Mouse (Mus musculus): ENCODE results near the gene Trarg1. TPM values are rescaled to one million over a fixed set of nuclear protein-coding genes. Genes with fewer than 3 reads are reported as not detected.
"Not testable (repeated sequence)": the region's sequence is repeated elsewhere in the genome, so short reads cannot be mapped to it uniquely, and the experiment has no call there.

Gene Trarg1
- polyA plus RNA-seq (2015; fragmentation: Nextera tagmentation; extraction: Ambion mirVana) = 0.65 and 1.1 TPM in 2 replicates

DNA sequence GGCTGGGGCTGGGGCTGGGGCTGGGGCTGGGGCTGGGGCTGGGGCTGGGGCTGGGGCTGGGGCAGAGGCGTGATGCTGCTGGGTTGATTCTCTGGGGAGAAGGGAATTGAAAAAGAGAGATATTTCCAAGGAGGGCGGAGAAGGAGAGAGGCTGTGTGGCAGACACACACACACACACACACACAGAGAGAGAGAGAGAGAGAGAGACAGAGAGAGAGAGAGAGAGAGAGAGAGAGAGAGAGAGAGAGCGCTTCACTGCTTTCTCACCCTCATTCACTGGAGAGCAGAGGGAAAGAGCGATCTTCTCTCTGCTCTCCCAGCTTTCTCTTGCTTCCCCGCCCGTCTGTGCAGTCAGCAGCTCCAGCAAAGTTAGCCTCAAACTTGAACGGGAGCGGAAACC, at the start of gene Trarg1:
Gene Trarg1 (plus strand): TSS at position 301 of the 400 bp plus-strand sequence.
- H3K9me3 ChIP-seq; H3K4me2 ChIP-seq; H3K4me3 ChIP-seq; H3K27ac ChIP-seq; H3K36me3 ChIP-seq; H3K9ac ChIP-seq; H3K4me1 ChIP-seq; ATAC-seq (ENCODE audit: insufficient number of reproducible peaks, low FRiP score, low TSS enrichment, low read depth): not testable (repeated sequence)
- H3K27me3 ChIP-seq = peaks cover 16% of the 10 kb centered on the region
- 47% methylated on average over 8 of the region's 8 CpGs for WGBS

GRCm38 (mm10) chr11:76630023-76630422, 49.6 kb upstream of the Trarg1 start:
- Histone ChIP-seq H3K9ac (no peak overlapping the region), H3K36me3 (no peaks in the 10 kb centered on the region), H3K27ac (no peak overlapping the region), H3K4me1 (no peaks in the 10 kb centered on the region), H3K4me2 (no peak overlapping the region), H3K4me3 (no peak overlapping the region), H3K9me3 (no peaks in the 10 kb centered on the region), H3K27me3 (no peaks in the 10 kb centered on the region)
- 42% methylated on average over 2 of the region's 2 CpGs for WGBS
- ATAC-seq (ENCODE audit: insufficient number of reproducible peaks, low FRiP score, low TSS enrichment, low read depth) = no peak

- Histone ChIP-seq H3K27ac (no peak overlapping the region), H3K9me3 (no peaks in the 10 kb centered on the region), H3K27me3 (no peaks in the 10 kb centered on the region), H3K36me3 (no peaks in the 10 kb centered on the region), H3K4me2 (no peak overlapping the region), H3K4me3 (no peak overlapping the region), H3K4me1 (no peaks in the 10 kb centered on the region), H3K9ac (no peak overlapping the region)
- no peak for ATAC-seq (ENCODE audit: insufficient number of reproducible peaks, low FRiP score, low TSS enrichment, low read depth)
- WGBS = 86% methylated on average over 5 of the region's 5 CpGs
These were observed 49.1 kb upstream of the Trarg1 start for GRCm38 (mm10) chr11:76630487-76630886.

DNA sequence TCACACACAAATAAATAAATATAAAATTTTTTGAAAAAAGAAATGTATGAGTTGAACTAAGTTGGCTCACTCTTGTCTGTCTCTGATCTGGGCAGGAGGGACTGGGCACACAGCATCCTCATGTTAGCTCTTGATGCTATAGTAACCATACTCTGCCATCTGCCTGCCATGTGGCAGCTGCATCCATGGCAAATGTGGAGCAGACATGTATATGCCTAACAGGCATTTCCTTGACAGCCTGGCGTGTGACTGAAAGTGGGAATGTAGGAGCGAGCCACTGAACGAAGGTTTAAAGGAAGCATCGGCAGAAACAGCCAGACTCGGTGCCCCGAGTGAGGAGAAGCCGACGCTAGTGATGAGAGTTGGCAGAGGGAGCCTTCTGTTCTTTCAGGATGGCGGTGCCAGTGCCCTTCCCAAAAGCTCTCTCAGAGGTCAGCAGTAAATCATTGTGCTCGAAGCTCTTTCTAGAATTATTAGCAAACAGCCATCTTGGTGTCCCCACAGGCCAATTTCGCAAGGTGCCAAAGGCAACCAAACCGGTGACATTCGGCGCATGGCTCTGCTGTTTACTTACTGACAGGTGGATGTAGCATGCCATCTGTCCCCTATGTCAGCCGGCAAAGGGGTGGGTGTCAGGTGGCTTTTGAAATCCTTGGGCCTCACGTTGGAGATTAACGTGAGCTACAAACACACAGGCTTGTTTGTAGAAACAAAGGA, 40.2 kb upstream of the Trarg1 start:
- no peak overlapping the region for H3K4me2 ChIP-seq
- H3K4me1 ChIP-seq = no peaks in the 10 kb centered on the region
- WGBS = 66% methylated on average over 17 of the region's 17 CpGs
- no peak overlapping the region for H3K9ac ChIP-seq
- ATAC-seq (ENCODE audit: insufficient number of reproducible peaks, low FRiP score, low TSS enrichment, low read depth) = no peak
- 0 out of 2 replicates have a peak, but pooled peaks cover 3% of the 10 kb centered on the region for H3K27me3 ChIP-seq
- H3K9me3 ChIP-seq = no peaks in the 10 kb centered on the region
- no peak overlapping the region for H3K27ac ChIP-seq
- no peaks in the 10 kb centered on the region for H3K36me3 ChIP-seq
- H3K4me3 ChIP-seq = no peak overlapping the region

DNA sequence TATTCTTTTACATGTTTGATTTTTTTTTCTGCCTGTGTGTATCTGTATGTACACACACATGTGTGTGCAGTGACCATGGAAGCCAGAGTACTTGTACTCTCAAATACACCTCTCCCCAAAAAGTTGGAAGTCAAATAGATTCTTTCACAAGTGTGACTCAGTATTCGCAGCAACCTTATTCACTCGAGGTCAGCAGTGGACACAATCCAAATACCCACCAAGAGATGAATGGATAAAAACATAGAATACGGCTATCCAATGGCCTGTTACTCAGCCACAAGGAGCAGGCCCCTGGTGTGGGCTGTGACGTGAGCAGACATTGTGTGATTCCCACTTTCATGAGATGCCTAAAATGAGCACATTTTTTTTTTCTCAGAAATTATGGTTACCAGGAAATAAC, 39.4 kb upstream of the Trarg1 start:
- H3K36me3 ChIP-seq = no peaks in the 10 kb centered on the region
- no peak overlapping the region for H3K9ac ChIP-seq
- H3K27ac ChIP-seq = no peak overlapping the region
- H3K4me3 ChIP-seq = no peak overlapping the region
- no peaks in the 10 kb centered on the region for H3K4me1 ChIP-seq
- H3K27me3 ChIP-seq = 0 out of 2 replicates have a peak, but pooled peaks cover 11% of the 10 kb centered on the region
- H3K4me2 ChIP-seq = no peak overlapping the region
- H3K9me3 ChIP-seq = no peaks in the 10 kb centered on the region
- WGBS = 79% methylated on average over 4 of the region's 4 CpGs
- no peak for ATAC-seq (ENCODE audit: insufficient number of reproducible peaks, low FRiP score, low TSS enrichment, low read depth)

- peaks cover 14% of the 10 kb centered on the region for H3K4me1 ChIP-seq
- H3K4me2 ChIP-seq = no peak overlapping the region
- no peaks in the 10 kb centered on the region for H3K9me3 ChIP-seq
- no peak overlapping the region for H3K4me3 ChIP-seq
- WGBS = 57% methylated on average over 6 of the region's 6 CpGs
- peaks cover 16% of the 10 kb centered on the region; the same call in 1 of the 2 replicates for H3K27me3 ChIP-seq
- no peak for ATAC-seq (ENCODE audit: insufficient number of reproducible peaks, low FRiP score, low TSS enrichment, low read depth)
- no peak overlapping the region for H3K27ac ChIP-seq
- no peaks in the 10 kb centered on the region for H3K36me3 ChIP-seq
- H3K9ac ChIP-seq = no peak overlapping the region
These were observed 35.4 kb upstream of the Trarg1 start for GRCm38 (mm10) chr11:76644257-76644656.

DNA sequence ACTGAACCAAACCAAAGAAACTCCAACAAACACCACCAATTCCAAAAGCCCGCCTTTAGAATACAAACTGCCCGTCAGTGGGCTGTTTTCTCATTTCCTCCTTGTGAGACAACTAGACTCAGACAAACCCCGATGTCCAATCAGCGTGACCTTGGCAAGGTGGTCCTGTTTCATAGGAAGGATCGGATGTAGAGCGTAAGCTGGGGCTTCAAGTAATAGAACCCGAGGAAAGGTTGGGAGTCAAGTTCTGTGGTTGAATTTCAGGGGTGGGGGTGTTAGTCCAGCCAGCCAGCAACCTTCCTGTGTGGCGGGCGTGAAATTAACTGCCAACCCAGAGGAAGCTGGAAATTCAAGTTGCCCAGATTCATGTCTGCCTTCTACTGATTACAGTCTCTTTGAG, 34.6 kb upstream of the Trarg1 start:
- peaks cover 16% of the 10 kb centered on the region; the same call in 1 of the 2 replicates for H3K27me3 ChIP-seq
- H3K27ac ChIP-seq = no peak overlapping the region
- H3K4me3 ChIP-seq = no peak overlapping the region
- no peaks in the 10 kb centered on the region for H3K9me3 ChIP-seq
- no peak overlapping the region for H3K4me2 ChIP-seq
- H3K4me1 ChIP-seq = peaks cover 14% of the 10 kb centered on the region
- no peaks in the 10 kb centered on the region for H3K36me3 ChIP-seq
- no peak overlapping the region for H3K9ac ChIP-seq
- ATAC-seq (ENCODE audit: insufficient number of reproducible peaks, low FRiP score, low TSS enrichment, low read depth) = no peak
- WGBS = 51% methylated on average over 9 of the region's 9 CpGs

DNA sequence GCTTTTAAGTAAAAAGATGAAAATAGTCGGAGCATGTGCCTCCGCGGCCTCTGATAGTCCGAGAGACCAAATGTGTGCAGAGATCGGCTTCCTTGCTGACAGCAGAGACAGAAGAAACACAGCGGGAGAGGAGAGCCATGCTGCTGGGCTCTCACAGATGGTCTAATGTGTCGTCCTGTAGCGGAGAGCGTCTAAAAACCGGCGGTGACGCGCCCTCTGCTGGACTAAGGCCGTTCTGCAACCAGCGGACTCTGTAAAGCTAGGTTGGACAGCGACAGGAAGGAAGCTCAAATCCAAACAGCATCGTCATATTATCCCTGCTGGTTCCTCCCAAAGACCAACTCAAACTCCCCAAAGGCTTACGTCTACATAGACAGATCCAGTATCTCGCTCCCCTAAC, 33.7 kb upstream of the Trarg1 start:
- Histone ChIP-seq H3K4me2 (peak overlapping the region; percentile 43), H3K27ac (no peak overlapping the region), H3K36me3 (no peaks in the 10 kb centered on the region), H3K4me3 (peak overlapping the region; percentile 17), H3K9ac (no peak overlapping the region), H3K27me3 (peaks cover 16% of the 10 kb centered on the region; the same call in 1 of the 2 replicates), H3K9me3 (no peaks in the 10 kb centered on the region), H3K4me1 (peaks cover 14% of the 10 kb centered on the region)
- ATAC-seq (ENCODE audit: insufficient number of reproducible peaks, low FRiP score, low TSS enrichment, low read depth) = no peak
- under 1% methylated on average over 19 of the region's 19 CpGs for WGBS

- Histone ChIP-seq H3K4me3 (0 out of 2 replicates have a peak overlapping the region, but pooled peaks have one; percentile 7), H3K4me1 (peaks cover 14% of the 10 kb centered on the region), H3K4me2 (peak overlapping the region; percentile 35), H3K27ac (no peak overlapping the region), H3K36me3 (no peaks in the 10 kb centered on the region), H3K9me3 (no peaks in the 10 kb centered on the region), H3K27me3 (peaks cover 16% of the 10 kb centered on the region; the same call in 1 of the 2 replicates), H3K9ac (no peak overlapping the region)
- no peak for ATAC-seq (ENCODE audit: insufficient number of reproducible peaks, low FRiP score, low TSS enrichment, low read depth)
- 6% methylated on average over 7 of the region's 7 CpGs for WGBS
These were observed 32.5 kb upstream of the Trarg1 start for GRCm38 (mm10) chr11:76647062-76647461.

DNA sequence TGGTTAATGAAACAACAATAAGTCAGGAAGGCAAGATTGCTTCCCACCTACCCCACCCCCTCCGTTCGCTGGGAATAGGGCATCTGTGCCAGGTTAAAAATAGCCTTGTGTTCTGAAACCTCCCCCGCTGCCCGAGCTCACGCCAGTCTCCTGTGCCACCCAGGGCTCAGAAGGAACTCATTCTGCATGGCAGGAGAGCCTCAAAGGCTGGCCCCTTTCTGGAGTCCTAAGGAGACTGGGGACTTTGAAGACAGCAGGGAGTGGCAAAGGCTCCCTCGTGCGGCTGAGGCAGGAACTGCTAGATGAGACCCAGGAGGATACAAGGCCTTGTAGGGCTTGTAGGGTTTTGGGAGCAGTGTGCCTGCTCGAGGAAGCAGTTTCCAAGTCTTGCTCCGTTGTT, 32.1 kb upstream of the Trarg1 start:
- Histone ChIP-seq H3K4me3 (0 out of 2 replicates have a peak overlapping the region, but pooled peaks have one; percentile 7), H3K36me3 (no peaks in the 10 kb centered on the region), H3K9ac (no peak overlapping the region), H3K9me3 (no peaks in the 10 kb centered on the region), H3K4me2 (peak overlapping the region; percentile 35), H3K27me3 (peaks cover 16% of the 10 kb centered on the region; the same call in 1 of the 2 replicates), H3K4me1 (peaks cover 14% of the 10 kb centered on the region), H3K27ac (no peak overlapping the region)
- WGBS = 4% methylated on average over 9 of the region's 9 CpGs
- ATAC-seq (ENCODE audit: insufficient number of reproducible peaks, low FRiP score, low TSS enrichment, low read depth) = no peak

DNA sequence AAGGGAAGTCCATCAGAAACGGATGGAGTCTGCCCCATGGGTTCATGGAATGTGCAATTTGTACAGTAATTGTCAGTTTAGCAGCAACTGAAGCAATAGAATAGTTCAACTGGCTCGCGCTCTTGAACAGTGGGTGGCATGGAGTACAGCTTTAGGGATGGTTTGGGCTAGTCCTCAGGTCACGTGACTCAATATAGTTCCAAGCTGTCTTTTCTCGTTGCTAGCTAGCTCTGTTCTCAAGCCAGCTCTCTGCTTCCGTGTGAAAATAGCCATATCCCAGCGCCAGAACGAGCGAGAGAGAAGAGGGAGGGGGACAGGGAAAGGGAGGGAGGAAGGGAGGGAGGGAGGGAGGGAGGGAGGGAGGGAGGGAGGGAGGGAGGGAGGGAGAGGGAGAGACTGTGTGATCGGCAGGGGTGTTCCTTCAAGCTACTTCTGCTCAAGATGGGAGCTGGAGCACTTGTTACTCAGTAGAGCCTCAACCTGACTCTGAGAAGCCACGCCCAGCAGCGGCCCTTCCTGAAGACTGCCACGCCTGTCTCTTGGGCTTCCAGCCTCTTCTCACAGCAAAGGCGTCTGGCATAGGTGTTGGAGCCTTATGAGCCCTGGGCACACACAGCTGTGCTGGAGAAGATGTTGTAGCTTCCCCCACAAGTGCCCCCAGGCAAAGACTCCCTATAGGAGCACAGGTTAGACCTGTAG, 28.6 kb upstream of the Trarg1 start:
- H3K36me3 ChIP-seq = no peaks in the 10 kb centered on the region
- H3K27ac ChIP-seq = no peak overlapping the region
- H3K4me1 ChIP-seq = peaks cover 8% of the 10 kb centered on the region
- H3K9me3 ChIP-seq = no peaks in the 10 kb centered on the region
- WGBS = 52% methylated on average over 13 of the region's 14 CpGs
- no peak overlapping the region for H3K9ac ChIP-seq
- no peak for ATAC-seq (ENCODE audit: insufficient number of reproducible peaks, low FRiP score, low TSS enrichment, low read depth)
- no peaks in the 10 kb centered on the region for H3K27me3 ChIP-seq
- H3K4me3 ChIP-seq = no peak overlapping the region
- H3K4me2 ChIP-seq = no peak overlapping the region

- Histone ChIP-seq H3K36me3 (no peaks in the 10 kb centered on the region), H3K4me2 (no peak overlapping the region), H3K4me1 (no peaks in the 10 kb centered on the region), H3K27me3 (no peaks in the 10 kb centered on the region), H3K4me3 (no peak overlapping the region), H3K27ac (no peak overlapping the region), H3K9me3 (no peaks in the 10 kb centered on the region), H3K9ac (no peak overlapping the region)
- WGBS = 57% methylated on average over 3 of the region's 3 CpGs
- no peak for ATAC-seq (ENCODE audit: insufficient number of reproducible peaks, low FRiP score, low TSS enrichment, low read depth)
These were observed 26.7 kb upstream of the Trarg1 start for GRCm38 (mm10) chr11:76652838-76653334.
